Mouse (Mus musculus) c-Kit-negative CD71-positive TER-119-positive erythroid progenitor cells, embryonic 14.5 days (primary cell): ENCODE measurements around the gene Dusp15.

Source experiments
- DNase-seq: peaks from one replicate; pipeline ENCODE4 v3.0.0-alpha.2; 2013; ENCODE audit warnings: low read depth, low spot score

Dusp15 gene

DNA sequence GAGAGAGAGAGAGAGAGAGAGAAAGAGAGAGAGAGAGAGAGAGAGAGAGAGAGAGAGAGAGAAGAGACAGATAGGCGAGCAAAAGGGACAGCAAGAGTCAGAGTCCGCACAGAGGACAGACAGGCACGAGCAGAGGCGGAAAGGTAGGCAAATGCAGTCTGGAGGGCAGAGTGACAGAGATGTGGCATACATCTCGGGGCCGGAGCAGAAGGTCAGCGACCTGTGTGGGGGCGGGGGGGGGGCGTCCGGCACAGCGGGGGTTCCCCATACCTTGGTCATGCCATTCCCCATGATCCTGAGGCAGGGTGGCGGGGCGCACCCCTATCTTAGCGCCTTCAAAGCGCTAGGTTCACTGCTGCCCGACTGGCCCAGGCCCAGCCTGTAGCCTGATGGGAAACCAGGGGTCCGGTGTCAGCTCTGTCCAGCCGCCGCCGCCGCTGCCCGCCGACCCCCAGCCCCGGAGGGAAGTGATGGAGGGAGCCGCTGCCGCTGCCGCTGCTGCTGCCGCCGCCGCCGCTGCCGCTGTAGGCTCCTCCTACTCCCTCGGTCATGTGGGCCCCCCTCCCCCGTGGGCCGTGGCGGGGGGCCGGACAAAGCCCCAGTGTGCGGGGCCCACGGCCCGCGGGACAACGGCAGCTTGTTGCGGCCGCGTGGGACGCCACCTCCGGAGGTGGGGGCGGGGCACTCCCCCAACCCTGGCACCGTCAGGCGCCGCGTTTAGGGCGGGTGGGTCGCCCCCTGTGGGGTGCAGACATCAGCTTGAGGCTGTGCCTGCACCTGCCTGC is at the start of gene Dusp15:
Gene Dusp15, minus strand, starts transcription at position 634 of the 785 bp plus-strand sequence.
- DNase-seq: no peak

DNA sequence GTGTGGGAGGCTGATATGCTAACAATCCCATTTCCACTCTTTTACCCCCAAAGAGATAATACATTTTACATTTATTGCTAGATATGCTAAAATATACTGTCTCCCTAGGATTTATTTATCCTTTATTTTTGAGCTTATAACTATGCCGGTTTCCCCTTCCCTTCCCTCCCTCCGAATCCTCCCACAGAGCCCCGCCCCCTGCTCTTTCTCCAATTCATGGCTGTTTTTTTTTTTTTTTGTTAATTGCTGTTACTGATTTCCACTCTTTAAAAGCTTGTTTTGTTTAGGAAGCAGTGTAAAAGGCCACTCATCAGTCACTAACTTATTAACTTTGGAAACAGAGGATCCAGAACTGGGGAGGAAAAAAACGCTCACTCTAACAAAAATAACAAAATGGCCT is 45.5 kb upstream of the Dusp15 start:
- DNase-seq: no peak

DNA sequence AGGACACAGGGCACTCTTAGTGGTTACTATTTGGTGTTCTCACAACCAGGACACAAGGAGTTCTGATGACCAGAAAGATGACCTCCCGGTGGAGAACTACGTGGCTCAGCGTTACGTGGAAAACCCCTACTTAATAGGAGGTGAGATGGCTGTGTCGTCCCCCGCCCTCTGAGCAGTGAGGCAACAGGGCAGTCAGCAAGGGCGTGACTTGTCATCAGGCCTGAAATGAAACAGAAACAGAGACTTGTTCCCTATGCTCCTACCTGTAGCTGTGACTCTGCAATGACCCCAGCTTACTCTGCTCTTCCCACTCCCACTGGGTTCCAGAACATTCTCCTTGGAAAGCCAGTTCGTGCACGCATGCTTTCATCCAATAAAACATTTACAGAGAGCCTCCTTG is 40.0 kb upstream of the Dusp15 start:
- DNase-seq: no peak

DNA sequence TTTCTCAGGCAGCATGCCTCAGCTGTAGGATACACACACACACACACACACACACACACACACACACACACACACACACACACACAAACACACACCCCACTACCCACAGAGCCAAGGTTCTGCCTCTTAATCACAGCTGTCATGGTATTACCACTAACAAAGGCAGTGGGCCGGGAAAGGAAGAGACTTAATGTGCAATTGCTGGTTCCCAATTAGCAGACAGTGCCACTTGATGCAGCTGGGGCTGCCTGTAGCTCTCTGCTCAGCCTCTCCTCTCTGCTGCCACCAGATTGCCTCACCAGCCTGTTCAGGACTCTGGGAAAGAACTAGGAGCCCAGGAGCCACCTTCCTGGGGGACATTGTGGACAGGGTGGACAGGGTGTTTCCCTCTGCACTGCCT is 34.1 kb upstream of the Dusp15 start:
- DNase-seq: no peak

DNA sequence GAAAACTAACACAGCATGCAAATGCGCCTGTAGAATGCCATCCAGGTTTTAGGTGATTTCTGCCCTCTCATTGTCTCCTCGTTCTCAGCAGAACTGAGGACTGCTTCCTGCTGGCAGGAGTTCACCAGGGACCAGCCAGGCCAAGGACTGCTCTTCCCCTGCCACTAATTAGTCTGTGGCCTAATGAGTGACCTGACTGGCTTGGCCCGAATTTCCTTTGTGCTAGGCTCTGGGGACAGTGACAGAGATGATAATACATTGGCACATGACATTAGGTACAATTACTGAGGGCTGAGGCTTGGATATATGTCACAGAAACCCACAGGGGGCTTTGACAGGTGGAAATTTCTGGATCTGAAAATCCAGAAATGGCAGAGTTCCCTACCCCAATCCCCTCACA is 25.5 kb upstream of the Dusp15 start:
- DNase-seq: no peak

DNA sequence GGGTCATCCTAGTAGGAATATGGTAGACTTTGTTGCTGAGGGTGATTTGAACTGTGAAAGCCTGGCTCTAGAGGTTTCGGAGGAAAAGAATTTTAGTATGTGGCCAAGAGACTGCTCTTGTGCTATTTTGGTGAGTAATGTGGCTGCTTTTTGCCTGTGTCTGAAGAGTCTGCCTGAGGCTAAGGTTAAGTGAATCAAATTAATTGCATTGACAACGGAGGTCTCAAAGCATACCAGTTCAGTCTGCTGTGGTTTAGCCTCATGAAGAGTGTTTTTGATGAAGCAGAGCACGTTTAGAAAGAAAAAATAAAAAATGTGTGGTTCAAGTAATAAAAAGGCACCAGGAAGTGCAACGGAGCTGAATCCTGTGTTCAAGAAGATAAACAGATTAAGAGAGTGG is 14.1 kb upstream of the Dusp15 start:
- DNase-seq: no peak

DNA sequence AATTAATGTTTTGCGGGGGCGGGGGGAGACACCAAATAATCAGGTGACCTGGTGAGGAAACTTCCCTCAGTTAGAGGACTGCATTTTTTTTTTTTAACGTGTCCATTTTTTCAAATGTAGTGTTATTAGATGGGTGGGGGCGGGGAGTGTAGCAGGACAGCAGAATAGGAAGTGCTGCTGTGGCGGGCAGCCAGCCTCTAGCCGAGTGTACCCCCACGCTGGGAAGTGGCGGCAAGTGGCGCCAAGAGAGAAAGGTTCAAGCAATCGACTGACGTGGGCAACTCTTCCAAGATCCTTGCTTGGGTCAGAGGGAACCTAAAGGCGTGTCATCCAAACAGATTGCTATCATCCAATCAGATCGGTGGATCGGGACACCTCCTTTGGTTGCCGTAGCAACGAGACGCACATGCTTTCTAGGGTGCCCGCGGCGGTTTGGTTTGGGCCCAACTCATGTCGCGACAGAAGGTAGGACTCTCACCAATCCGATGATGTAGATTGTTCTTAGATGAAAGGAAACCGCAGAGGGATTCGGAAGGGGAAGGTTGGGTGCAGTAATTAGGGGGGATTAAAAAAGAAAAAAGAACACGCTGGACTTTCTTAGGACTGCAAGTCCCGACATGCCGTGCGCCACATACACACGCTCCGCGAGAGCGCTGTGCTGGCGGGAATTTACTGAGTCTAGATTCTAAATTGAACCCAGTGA is 10.7 kb upstream of the Dusp15 start, which contains the start of gene Ttll9:
Gene Ttll9, plus strand, starts transcription at position 395 of the 703 bp plus-strand sequence.
- no peak for DNase-seq

DNA sequence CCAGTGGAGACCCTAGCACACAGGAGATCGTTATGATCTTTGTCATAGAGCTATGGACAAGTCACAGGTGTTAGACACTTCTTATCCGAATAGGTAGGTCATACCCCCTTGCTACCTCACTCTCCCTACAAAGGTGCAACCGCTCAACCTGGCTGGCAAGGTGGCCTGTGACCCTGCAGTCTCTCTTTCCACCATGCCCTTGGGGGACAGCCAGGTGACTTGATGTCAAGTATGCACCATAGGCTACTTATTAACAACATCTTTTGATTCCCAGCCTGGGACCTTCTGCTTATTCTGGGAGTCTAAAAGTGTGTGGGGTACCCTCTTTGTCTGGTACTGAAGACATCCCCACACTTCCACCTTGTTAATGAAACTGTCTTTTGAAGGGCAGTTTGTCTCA is 6.6 kb upstream of the Dusp15 start:
- no peak for DNase-seq

DNA sequence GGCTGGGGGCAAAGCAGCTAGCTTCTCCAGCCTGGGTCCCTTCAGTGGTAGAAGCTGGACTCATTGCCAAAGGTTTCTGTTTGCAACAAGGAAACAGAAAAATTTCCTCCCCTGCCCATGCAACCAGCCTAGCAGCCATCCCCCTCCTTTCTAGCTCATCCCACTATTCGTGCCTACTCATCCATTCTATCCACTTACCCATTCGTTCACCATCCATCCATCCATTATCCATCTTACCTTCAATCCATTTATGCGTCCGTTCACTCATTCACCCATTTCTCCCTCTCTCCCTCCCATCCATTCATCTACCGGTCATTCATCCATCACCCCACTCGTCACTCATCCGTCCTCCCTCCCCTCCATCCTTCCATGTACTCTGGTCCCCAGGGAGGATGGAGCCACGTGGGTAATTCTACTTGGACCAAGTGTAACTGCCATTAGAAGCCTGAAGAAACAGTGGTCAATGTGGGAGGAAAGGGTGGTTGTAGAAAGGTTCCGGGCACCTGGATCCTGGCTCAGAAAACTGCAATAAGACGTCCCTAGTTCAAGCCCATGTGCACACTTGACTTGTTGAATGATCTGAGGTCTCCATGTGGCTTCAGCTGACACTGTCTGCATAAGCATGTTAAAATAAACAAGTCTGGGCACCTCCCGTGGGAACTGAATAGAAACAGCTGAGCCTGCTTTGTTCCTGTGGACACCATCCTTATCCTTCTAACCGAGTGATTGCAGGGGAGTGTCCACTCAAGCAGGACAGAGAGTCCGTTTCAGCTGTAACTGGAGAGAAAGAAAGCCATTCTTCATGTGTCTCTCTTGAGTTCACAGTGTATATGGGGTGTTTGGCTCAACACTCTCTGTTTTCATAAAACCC is 587 bp upstream of the Dusp15 start:
- no peak for DNase-seq

DNA sequence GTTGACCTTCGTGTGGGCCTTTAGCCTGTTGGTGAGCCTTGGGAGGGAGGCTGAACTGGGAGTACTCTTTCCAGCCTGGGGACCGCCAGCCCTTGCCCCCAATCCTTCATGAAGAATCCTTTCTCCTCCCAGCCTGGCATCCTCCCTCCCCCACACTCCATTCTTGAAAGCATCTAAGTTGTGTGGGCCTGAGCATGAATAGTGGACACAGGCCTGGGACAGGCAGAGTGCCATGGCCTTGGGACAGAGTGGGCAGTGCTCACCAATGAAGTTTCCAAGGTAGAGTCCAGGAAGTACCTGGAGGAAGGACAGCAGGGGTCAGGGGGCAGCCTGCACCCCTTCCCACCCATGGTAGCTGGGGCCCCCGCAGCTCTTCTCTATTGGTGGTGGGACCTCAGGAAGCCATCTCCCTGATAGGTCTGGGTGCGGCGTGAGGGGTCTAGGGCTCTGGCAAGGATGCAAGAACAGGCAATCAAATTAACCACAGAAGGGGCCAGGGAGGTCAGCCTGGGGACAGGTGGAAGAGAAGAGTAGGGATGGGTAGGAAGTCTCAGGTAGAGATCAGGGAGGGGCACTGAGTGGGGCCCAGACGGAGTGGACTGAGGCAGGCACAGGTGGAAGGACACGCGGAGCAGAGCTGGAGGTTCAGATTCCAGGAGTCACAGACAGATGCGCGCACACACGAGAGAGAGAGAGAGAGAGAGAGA is 987 bp downstream of the Dusp15 start:
- no peak for DNase-seq

DNA sequence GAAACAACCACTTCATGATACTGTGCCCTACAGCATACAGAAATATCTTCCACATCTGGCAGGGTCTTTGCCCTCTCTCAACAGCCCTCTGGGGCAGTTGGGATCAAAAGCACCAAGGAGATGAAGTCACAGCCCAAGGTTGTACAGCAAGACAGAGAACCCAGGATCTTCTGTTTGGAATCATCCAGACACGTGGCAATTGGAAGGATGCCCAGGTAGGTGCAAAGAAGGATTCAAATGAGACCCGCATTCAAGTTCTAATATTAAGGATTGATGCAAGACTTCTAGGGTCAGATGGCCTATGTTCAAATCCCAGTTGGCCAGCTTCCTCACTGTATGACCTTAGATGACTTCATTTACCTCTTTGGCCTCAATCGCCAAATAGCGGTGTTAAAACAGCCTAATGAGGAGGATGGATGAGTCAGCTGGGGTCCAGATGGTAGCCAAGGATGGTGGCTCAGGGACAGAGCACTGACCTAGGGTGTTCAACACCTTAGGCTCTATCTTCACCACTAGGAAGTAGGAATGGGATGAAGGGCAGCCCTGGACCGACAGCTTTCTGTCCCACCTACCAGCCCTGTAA is 3.0 kb downstream of the Dusp15 start:
- DNase-seq: no peak

DNA sequence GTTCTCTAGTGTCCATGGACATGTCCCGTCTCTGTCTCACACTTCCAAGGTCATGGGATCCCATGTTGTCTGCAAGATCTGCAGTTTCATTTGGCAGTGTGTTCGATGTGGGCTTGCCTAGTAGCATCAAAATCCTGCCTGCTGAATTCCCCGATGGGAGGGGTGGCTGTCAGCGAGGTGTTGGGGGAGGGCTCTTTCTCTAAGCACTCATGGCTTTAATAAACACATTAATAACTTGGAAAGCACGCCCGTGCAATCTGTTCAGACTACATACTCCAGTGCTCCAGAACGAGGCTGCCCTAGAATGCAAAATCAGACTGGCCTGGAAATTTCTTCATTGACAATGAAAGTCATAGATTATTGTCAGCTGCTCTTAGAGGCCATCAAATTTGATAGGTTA is 4.4 kb downstream of the Dusp15 start:
- DNase-seq: no peak

DNA sequence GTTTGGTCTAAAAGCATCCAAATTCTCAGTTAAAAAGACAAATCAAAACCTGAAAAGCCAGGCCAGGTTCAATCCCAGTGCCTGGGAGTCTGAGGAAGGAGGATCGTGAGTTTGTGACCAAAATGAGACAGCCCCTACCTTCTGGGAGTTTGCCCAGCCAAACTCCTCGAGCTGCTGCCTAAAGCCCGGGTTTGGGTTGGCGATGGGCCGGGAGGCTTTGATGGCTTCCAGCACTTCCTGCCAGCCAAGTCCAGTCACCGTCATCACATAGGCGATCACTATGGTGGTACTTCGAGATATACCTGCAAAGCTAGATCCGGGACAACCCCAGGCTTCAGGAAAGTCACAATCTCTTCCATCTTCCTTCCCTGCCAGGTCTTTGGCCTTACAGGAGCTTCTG is 7.5 kb downstream of the Dusp15 start:
- no peak for DNase-seq

DNA sequence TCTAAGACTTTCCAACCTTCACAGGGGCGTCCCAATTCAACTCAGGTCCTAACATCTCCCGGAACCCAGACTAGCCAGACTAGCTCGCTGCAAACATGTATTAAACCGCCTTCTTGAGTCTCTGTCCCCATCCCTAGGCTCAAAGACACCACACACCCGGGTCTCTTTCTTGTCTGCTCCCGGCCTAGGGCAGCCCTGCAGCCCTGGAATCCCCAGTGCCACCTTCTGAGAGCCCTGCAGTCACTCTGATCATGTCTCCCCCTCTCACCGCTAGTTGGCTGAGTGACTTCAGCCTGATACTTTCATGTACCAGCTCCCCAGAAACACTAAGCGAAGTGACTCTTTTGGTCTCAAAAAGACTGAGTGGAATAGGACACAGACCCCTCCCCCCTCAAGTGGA is 7.9 kb downstream of the Dusp15 start:
- no peak for DNase-seq

DNA sequence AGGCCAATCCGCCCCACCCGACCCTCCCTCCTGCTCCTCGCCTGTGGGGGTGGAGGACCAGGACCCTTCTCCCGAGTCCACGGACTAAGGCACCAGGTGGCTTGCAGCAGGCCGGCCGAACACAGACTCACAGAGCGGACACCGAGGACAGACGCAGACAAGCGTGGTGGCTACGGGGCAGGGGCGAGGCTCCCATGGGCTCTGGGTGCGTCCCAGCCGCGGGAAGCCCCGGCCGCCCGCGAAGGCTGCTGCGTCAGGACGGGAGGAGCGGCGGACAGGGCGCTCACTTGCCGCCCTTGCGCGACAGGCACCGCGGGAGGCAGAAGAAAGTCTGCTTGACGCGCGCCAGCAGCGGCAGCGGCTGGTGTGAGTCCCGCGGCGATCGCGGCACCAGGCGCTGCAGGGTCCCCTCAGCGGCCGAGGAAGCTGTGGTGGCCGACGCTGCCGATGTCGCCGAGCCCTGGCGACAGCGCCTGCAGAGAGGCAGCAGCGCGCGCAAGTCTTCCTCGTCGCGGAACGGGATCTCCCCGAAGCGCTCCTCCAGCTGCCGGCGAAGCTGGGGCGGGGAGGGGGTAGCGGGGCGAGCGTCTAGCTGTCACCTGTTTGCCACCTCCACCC is 8.5 kb downstream of the Dusp15 start:
- DNase-seq: no peak

DNA sequence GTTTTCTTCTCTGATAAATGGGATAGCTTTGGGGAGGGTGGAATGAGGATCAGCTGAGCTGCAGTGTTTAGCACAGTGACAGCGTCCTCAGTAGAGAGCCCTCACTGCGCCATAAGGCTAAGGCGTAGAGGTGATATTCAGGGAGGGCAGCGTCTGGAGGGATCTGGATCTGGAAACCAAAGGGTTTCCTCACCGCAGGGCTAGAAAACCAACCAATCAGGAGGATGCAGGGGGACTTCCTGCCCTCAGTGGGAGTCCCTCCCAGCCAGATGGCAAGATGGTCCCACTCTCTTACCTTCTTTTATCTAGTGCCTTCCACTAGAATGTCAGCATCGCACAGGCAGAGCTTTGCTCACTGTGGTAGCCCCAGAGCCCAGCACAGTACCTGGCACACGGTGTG is 9.7 kb downstream of the Dusp15 start:
- no peak for DNase-seq

DNA sequence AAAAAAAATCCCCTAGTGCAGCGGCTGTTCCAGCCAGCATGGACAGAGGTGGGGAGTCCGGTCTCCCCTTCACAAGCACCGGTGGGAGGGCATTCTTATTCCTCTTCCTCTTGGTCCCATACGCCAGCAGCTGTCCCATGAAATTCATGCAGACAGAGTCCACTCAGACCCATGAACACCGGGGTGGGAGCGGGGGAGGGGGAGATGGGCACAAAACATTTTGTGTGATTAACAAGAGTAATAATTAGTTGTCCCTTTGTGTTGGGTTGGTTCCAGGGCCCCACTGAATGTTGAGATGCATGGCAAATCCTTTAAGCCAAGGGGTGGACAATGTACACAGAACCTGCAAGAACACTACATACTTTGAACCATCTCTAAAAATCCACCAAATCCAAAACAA is 10.4 kb downstream of the Dusp15 start:
- DNase-seq: no peak

DNA sequence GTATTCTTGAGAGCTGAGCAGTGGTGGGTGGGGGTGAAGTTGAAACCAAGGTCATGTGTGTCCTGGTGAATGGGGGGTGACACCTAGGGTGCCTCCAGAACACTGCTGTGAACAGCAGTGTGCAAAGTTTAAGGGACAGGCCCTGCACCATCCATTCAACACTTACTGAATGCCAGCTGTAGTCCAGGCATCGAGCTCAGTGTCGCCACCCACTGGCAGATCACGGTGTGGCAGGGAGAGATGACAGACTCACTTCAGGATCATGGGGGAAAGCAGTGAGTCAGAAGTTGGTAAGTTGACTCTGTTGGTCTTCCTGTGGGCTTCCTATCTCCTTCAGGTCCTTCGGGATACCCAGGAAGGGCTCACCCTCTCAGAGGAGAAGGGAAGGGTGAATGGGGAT is 11.7 kb downstream of the Dusp15 start:
- no peak for DNase-seq

DNA sequence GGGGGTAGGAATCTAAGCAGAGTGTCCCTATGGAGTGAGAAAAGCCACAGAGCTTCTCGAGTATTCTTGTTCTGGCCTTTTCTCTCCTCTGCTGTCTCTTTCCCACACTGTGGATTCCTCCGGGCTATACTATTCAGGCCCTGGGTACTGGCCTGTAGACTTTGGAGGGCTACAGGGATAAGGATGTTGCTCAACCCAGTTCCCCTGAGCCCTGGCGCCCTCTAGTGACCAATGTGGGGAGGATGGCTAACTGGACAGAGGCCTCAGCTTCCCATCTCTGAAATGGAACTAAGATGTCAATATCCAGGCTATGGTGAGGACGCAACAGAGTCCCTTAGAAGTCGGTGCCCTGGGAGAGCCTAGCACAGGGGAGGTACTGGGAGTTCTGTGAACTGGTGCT is 17.9 kb downstream of the Dusp15 start:
- peak; percentile 27 for DNase-seq

DNA sequence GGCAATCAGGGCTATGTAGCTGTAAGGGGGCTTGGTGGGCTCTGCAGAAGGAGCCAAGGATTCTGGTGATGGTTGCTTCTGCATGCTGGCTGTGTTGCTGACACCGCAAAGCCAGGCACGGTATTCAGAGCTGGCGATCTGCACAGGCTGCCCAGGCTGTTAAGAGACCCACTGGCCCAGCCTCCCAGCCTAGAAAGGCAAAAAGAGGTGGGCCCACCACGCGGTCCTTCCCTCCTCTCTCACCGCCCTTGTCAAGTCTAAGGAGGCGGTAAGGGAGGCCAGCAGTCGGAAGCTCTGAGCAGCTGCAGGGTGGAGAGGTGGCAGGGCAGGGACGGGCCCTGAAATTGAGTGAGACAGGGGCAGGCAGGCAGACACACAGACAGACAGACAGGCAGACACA is 18.4 kb downstream of the Dusp15 start, which contains the start of gene Foxs1:
Gene Foxs1, minus strand, starts transcription at position 161 of the 400 bp plus-strand sequence.
- no peak for DNase-seq
